Mouse (Mus musculus) intestine, embryonic 15.5 days (tissue): ENCODE data around the gene Nav2. TPM values are rescaled to one million over a fixed set of nuclear protein-coding genes. Genes with fewer than 3 reads are reported as not detected.

Experiments
- ATAC-seq: fragments of 200-750 bp; cut with Nextera tagmentation; 2 replicates; pipeline ENCODE4 v1.8.0; 2017; ENCODE audit warnings: moderate TSS enrichment, moderate library complexity
- H3K27ac ChIP-seq: fragments of 300-500 bp; sonication (generic); 2 replicates; pipeline ENCODE4 v1.5.1; 2015; ENCODE audit warnings: mild to moderate bottlenecking, inconsistent platforms
- H3K27me3 ChIP-seq: fragments of 300-500 bp; sonication (generic); replicated peaks from 2 replicates; pipeline ENCODE4 v1.6.1; 2015; ENCODE audit warnings: inconsistent platforms
- H3K36me3 ChIP-seq: fragments of 300-500 bp; sonication (generic); 2 replicates; pipeline ENCODE4 v1.6.1; 2015; ENCODE audit warnings: inconsistent platforms
- H3K4me1 ChIP-seq: fragments of 300-500 bp; sonication (generic); replicated peaks from 2 replicates; pipeline ENCODE4 v1.6.1; 2015; ENCODE audit warnings: inconsistent platforms
- H3K4me2 ChIP-seq: fragments of 300-500 bp; sonication (generic); replicated peaks from 2 replicates; pipeline ENCODE4 v1.6.1; 2015; ENCODE audit warnings: mild to moderate bottlenecking, inconsistent platforms
- H3K4me3 ChIP-seq: fragments of 300-500 bp; sonication (generic); replicated peaks from 2 replicates; pipeline ENCODE4 v1.5.1; 2015; ENCODE audit warnings: inconsistent platforms
- H3K9ac ChIP-seq: fragments of 300-500 bp; sonication (generic); 2 replicates; pipeline ENCODE4 v1.6.1; 2015; ENCODE audit warnings: inconsistent platforms
- H3K9me3 ChIP-seq: fragments of 300-500 bp; sonication (generic); 2 replicates; pipeline ENCODE4 v1.6.1; 2016; ENCODE audit warnings: inconsistent platforms
- WGBS: fragments of 180-500 bp; shearing (Covaris S2); methylation state at CpG from one replicate; pipeline ENCODE4 v1.1.7; 2015; 5-methylcytosine and 5-hydroxymethylcytosine counted together
- polyA plus RNA-seq: library from polyadenylated mRNA; unstranded; fragments of >200 nt; fragmentation: Nextera tagmentation; extraction: Ambion mirVana; gene quantifications from 2 replicates; pipeline ENCODE4 v1.2.1, GENCODE M21; 2015

Nav2 gene
- polyA plus RNA-seq, 1 experiment from 2014 or later: 17.7 TPM

DNA sequence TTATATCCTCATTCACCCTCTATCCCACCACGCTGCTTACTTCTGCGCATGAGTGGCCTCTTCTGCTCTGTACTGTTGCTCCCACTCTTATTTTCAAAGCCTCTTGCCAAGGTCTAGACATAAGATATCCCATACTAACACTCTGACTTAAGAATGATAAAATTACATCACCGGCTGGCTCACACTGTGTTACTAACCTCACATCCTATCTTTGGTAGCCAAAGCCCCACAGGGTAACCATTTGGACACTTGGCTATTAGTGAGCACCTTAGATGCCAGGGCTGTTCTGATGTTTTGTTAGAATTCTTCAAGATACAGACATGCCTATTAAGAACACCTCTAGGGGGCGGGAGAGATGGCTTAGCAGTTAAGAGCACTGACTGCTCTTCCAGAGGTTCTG lies 502.4 kb downstream of the Nav2 start:
- H3K27me3 ChIP-seq: no peaks in the 10 kb centered on the region
- H3K4me3 ChIP-seq: no peak overlapping the region
- no peak overlapping the region for H3K9ac ChIP-seq
- WGBS: 94% methylated on average over 4 of the region's 4 CpGs
- no peak overlapping the region for H3K4me2 ChIP-seq
- peaks cover 8% of the 10 kb centered on the region for H3K36me3 ChIP-seq
- no peak for ATAC-seq
- H3K4me1 ChIP-seq: no peaks in the 10 kb centered on the region
- H3K27ac ChIP-seq: no peak overlapping the region
- H3K9me3 ChIP-seq: no peaks in the 10 kb centered on the region

DNA sequence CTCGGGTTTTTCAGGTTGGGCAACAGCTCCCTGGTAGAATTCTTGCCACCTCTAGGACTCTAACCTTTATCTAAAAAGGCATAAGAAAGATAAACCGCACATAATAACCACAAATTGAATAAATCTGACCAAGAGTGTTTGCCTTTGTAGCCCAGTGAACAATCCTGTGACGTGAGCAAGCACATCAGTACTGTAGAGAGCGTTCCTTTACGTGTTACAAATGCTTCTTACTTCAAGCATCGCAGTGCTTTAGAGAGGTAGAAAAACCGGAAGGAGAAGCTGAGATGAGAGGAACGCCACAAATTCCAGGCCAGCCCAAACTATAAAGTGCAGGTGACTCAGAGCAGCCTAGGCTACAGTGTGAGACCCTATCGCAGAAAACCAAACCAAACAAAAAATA lies 503.3 kb downstream of the Nav2 start:
- Histone ChIP-seq H3K27ac (no peak overlapping the region), H3K27me3 (no peaks in the 10 kb centered on the region), H3K9me3 (no peaks in the 10 kb centered on the region), H3K36me3 (peaks cover 8% of the 10 kb centered on the region), H3K4me3 (no peak overlapping the region), H3K4me1 (no peaks in the 10 kb centered on the region), H3K9ac (no peak overlapping the region), H3K4me2 (no peak overlapping the region)
- 89% methylated on average over 9 of the region's 9 CpGs for WGBS
- no peak for ATAC-seq

DNA sequence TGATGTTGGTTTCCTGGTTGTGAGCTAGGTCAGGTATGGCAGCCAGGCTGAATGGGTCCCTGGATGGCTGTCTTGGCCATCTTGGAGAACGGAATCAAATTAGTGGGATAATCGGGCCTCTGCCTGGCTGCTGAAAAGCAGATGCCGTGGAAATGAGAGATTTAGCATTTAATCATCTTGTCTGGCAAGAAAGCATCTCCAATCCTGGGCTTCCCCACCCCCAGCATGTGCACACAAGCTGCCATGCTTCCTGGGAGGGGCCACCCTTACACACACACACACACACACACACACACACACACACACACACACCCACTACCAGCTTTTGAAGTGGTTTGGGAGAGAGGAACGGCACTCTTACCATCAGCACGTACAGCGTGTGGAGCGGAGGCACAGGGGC lies 506.6 kb downstream of the Nav2 start:
- no peak for ATAC-seq
- no peak overlapping the region for H3K27ac ChIP-seq
- 88% methylated on average over 7 of the region's 7 CpGs for WGBS
- H3K27me3 ChIP-seq: no peaks in the 10 kb centered on the region
- H3K9me3 ChIP-seq: no peaks in the 10 kb centered on the region
- no peak overlapping the region for H3K4me2 ChIP-seq
- H3K4me3 ChIP-seq: no peak overlapping the region
- H3K36me3 ChIP-seq: peaks cover 5% of the 10 kb centered on the region
- H3K4me1 ChIP-seq: no peaks in the 10 kb centered on the region
- no peak overlapping the region for H3K9ac ChIP-seq

DNA sequence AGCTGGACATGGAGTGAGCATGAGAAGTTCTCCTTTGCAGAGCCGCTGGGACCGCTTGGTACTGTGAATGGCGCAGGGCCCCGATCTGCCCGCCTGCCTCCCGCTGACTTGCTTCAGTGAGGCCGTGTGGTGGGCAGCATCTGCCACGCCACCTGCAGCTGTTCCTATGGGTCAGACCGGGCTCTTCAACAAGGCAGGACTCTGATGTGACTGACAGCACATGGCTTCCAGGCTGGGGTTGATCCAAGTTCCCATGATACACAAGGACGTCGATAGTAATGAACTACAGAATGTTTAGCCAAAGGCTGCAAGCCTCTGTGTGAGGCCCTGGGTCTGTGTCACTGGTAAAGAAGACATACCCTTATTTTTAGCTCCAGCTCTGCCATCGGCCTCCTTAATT lies 507.2 kb downstream of the Nav2 start:
- Histone ChIP-seq H3K4me3 (no peak overlapping the region), H3K9ac (no peak overlapping the region), H3K27me3 (no peaks in the 10 kb centered on the region), H3K4me1 (no peaks in the 10 kb centered on the region), H3K27ac (no peak overlapping the region), H3K4me2 (no peak overlapping the region), H3K36me3 (peaks cover 5% of the 10 kb centered on the region), H3K9me3 (no peaks in the 10 kb centered on the region)
- 92% methylated on average over 12 of the region's 12 CpGs for WGBS
- no peak for ATAC-seq

DNA sequence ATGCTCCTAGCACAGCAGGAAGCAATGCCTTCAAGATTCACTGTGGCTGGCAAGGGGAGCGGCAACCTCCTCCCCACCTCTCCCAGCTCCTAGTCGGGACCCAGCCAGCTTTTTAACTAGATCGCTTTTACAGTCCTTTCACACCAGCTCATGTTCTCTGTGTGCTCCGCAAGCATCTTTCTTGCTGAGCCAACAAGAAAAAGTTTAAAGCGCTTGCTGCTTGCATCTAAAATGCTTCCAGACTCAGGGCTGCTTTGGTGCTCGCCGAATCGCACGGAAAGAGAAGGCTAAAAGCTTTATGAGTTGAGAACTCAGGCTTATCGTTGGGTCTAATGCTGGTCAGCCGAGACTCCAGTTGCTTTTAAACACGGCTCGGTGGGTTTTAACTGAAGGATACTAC lies 510.3 kb downstream of the Nav2 start:
- Histone ChIP-seq H3K27me3 (no peaks in the 10 kb centered on the region), H3K36me3 (peaks cover 9% of the 10 kb centered on the region), H3K4me3 (no peak overlapping the region), H3K4me1 (no peaks in the 10 kb centered on the region), H3K4me2 (no peak overlapping the region), H3K9me3 (no peaks in the 10 kb centered on the region), H3K27ac (no peak overlapping the region), H3K9ac (no peak overlapping the region)
- no peak for ATAC-seq
- WGBS: 86% methylated on average over 13 of the region's 13 CpGs

DNA sequence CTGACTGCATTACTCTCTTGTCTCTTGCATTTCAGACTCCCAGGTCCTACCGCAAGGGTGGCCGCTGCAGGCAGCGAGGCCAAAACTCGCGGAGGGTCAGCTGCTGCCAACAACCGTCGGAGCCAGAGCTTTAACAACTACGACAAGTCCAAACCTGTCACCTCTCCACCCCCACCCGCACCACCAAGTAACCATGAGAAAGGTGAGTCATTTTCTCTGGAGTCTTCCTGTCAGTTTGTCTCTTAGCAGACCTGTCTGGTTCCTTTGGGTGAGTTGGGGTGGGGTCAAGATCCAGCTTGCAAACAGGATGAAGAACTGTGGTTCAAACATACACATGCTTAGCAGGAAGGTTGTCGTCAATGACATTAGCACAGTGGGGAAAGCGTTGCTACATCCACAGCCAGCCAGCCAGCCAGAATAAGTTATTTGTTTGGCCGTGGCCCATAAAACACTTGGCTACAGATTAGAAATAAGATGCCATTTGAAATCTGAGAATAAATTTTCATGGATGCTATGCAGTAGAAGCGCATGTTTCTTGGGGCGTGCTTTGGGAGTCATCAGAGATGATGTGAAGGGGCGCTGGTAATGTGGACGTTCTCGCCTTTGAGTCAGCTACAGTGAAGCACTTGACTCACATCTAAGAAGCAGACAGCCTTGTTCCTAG lies 511.8 kb downstream of the Nav2 start:
- no peak overlapping the region for H3K4me3 ChIP-seq
- H3K27ac ChIP-seq: no peak overlapping the region
- no peaks in the 10 kb centered on the region for H3K4me1 ChIP-seq
- H3K9ac ChIP-seq: no peak overlapping the region
- H3K36me3 ChIP-seq: 0 out of 2 replicates have a peak, but pooled peaks cover 4% of the 10 kb centered on the region
- H3K9me3 ChIP-seq: no peaks in the 10 kb centered on the region
- no peaks in the 10 kb centered on the region for H3K27me3 ChIP-seq
- 88% methylated on average over 17 of the region's 17 CpGs for WGBS
- no peak for ATAC-seq
- no peak overlapping the region for H3K4me2 ChIP-seq

DNA sequence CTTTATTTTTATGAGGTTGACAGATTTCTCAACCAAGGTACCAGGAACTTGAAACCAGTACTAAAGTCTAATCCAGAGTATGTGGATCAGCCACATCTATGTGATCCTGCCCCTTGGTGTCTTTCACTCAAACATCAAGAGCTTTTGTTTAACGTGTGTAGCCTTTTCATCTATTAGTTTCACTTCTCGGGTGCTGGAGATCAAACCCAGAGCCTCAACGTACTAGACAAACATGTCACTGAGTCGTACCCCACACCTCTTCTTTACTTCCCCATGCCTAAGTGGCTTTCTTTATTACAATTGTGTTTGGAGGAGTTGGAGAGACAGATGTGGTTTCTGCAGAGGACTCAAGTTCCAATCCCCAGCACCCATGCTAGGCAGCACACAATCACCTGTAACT lies 512.7 kb downstream of the Nav2 start:
- Histone ChIP-seq H3K4me3 (no peak overlapping the region), H3K4me2 (no peak overlapping the region), H3K4me1 (no peaks in the 10 kb centered on the region), H3K9ac (no peak overlapping the region), H3K27ac (no peak overlapping the region), H3K36me3 (0 out of 2 replicates have a peak, but pooled peaks cover 4% of the 10 kb centered on the region), H3K27me3 (no peaks in the 10 kb centered on the region), H3K9me3 (no peaks in the 10 kb centered on the region)
- ATAC-seq: no peak
- 64% methylated on average over 4 of the region's 4 CpGs for WGBS

DNA sequence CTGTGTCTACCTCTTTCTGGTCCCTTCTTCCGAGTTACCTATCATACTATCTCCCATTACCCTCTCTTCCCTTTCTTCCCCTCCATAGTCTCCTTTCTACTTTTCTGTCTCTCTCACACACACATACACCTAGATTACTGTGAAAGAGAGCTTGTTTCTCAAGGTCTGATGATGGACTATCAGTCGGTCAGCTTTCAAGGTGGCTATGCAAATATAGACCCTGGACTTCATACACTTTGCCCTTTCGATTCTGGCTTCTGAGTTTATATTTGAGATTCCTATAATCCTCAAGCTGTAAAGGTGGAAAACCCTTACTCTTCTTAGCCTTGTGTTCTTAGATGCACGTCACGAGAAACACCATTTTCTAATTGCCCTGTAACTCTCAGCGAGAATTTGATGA lies 515.4 kb downstream of the Nav2 start:
- H3K4me2 ChIP-seq: no peak overlapping the region
- 0 out of 2 replicates have a peak, but pooled peaks cover 4% of the 10 kb centered on the region for H3K36me3 ChIP-seq
- H3K9ac ChIP-seq: no peak overlapping the region
- no peaks in the 10 kb centered on the region for H3K27me3 ChIP-seq
- H3K4me3 ChIP-seq: no peak overlapping the region
- H3K9me3 ChIP-seq: no peaks in the 10 kb centered on the region
- no peaks in the 10 kb centered on the region for H3K4me1 ChIP-seq
- peak; percentile 79 for ATAC-seq
- H3K27ac ChIP-seq: peak overlapping the region; percentile 55
- 60% methylated on average over 6 of the region's 6 CpGs for WGBS

DNA sequence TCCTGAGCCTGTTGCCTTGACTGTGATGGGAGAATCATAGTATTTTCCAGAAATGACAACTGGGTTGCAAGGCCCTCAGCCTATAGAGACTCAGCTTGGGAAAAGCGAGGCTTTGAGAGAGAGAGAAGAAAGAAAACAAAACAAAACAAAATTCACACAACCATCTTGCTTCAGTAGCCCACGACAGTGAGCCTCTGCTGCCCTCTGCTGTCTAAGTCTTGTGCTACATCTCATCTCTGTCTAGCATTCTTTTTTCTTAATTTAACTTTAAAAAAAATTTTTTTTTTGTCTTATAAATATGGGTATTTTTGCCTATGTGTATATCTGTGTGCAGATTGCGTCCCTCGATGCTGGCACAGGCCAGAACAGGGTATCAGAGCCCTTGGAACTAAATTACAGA lies 517.5 kb downstream of the Nav2 start:
- Histone ChIP-seq H3K36me3 (0 out of 2 replicates have a peak, but pooled peaks cover 4% of the 10 kb centered on the region), H3K27ac (no peak overlapping the region), H3K4me1 (no peaks in the 10 kb centered on the region), H3K27me3 (no peaks in the 10 kb centered on the region), H3K4me2 (no peak overlapping the region), H3K9ac (no peak overlapping the region), H3K4me3 (no peak overlapping the region), H3K9me3 (no peaks in the 10 kb centered on the region)
- no peak for ATAC-seq
- 41% methylated on average over 4 of the region's 4 CpGs for WGBS

DNA sequence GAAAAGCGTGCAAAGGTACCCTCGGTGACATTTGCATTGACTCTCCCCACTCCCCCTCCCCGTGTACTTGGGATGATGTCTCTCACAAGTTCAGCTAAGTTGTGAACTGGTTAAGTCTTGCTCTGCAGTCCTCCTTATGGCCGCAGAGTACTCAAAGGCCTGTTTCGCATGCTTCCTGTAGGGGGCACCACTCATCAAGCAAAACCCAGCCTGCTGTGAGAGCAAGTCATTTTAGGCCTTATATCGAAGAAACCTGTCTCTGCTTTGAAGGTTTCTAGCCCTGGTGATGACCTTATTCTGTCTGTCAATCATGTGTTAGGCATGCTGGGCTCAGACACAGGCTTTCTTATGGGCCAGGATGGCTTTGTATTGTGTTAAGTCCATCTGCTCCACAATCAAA lies 519.3 kb downstream of the Nav2 start:
- no peak overlapping the region for H3K9ac ChIP-seq
- no peak overlapping the region for H3K27ac ChIP-seq
- H3K4me1 ChIP-seq: no peaks in the 10 kb centered on the region
- no peak for ATAC-seq
- 43% methylated on average over 6 of the region's 6 CpGs for WGBS
- H3K27me3 ChIP-seq: no peaks in the 10 kb centered on the region
- H3K4me3 ChIP-seq: no peak overlapping the region
- no peaks in the 10 kb centered on the region for H3K9me3 ChIP-seq
- H3K4me2 ChIP-seq: no peak overlapping the region
- H3K36me3 ChIP-seq: no peaks in the 10 kb centered on the region

DNA sequence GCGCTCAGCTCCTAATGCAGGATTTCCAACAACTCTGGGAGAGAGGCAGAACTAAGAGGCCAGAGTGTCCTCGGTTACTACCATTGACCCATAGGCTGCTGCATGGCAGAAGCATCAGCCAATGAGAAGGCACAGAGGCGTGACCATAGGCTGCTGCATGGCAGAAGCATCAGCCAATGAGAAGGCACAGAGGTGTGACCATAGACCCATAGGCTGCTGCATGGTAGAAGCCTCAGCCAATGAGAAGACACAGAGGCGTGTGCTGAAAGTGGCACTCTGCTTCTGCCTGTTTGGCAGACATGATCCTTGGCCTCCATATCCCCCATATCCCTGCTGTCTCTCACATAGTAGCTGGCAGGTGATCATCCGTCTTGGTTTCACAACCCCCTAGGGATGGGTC lies 520.4 kb downstream of the Nav2 start:
- Histone ChIP-seq H3K27me3 (no peaks in the 10 kb centered on the region), H3K9ac (no peak overlapping the region), H3K36me3 (no peaks in the 10 kb centered on the region), H3K4me2 (no peak overlapping the region), H3K27ac (no peak overlapping the region), H3K9me3 (no peaks in the 10 kb centered on the region), H3K4me1 (no peaks in the 10 kb centered on the region), H3K4me3 (no peak overlapping the region)
- peak; percentile 69 for ATAC-seq
- 70% methylated on average over 5 of the region's 5 CpGs for WGBS

DNA sequence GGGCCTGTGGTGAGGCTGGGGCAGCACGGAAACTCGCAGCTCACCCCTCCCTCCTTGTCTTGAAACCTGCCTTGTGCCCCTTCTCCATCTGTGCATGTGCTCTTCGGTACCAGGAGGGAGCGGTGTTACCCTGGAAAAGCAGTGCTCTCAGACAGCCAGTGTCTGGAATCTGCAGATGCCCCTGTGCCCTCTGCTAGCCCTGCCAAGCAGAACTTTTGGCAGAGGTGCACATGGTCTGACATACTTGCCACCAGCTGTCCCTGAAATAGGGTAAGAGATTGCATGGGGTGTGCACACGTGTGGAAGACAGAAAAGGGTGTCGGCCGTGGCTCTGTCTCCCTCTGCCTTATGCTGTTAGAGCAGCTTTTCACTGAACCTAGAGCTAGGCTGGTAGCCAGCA lies 522.3 kb downstream of the Nav2 start:
- H3K27me3 ChIP-seq: no peaks in the 10 kb centered on the region
- H3K9me3 ChIP-seq: no peaks in the 10 kb centered on the region
- no peak overlapping the region for H3K9ac ChIP-seq
- no peak overlapping the region for H3K27ac ChIP-seq
- H3K4me2 ChIP-seq: no peak overlapping the region
- WGBS: 85% methylated on average over 7 of the region's 7 CpGs
- no peak overlapping the region for H3K4me3 ChIP-seq
- no peaks in the 10 kb centered on the region for H3K36me3 ChIP-seq
- H3K4me1 ChIP-seq: peaks cover under 1% of the 10 kb centered on the region; the same call in 1 of the 2 replicates
- no peak for ATAC-seq

DNA sequence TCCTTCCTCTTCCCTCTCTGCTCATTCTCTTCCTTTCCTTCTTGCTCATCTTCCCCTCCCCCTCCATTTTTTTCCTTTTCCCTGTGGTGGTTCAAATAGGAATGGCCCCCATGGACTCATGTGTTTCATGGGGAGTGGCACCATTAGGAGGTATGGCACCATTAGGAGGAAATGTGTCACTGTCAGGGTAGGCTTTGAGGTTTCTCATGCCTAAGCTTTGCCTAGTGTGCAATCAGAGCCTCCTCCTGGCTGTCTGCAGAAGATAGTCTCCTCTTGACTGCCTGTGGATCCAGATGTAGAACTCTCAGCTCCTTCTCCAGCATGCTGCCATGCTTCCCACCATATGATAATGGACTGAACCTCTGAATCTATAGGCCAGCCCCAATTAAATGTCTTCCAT lies 525.4 kb downstream of the Nav2 start:
- Histone ChIP-seq H3K4me1 (peaks cover 24% of the 10 kb centered on the region), H3K9ac (no peak overlapping the region), H3K36me3 (no peaks in the 10 kb centered on the region), H3K27ac (no peak overlapping the region), H3K4me2 (no peak overlapping the region), H3K27me3 (no peaks in the 10 kb centered on the region), H3K4me3 (no peak overlapping the region), H3K9me3 (no peaks in the 10 kb centered on the region)
- no peak for ATAC-seq
